Mouse (Mus musculus) right cerebral cortex, postnatal 25 days (tissue): ENCODE data around the gene Slc12a1.

Source experiments
- DNase-seq: peaks from one replicate; pipeline ENCODE4 v3.0.0; 2022

The Slc12a1 gene

GRCm38 (mm10) chr2:125259230-125260120, 107.2 kb downstream of the Slc12a1 start:
- DNase-seq, result no peak

GRCm38 (mm10) chr2:125260326-125260725, 108.0 kb downstream of the Slc12a1 start:
- DNase-seq, result no peak

- DNase-seq, result no peak
These were observed 110.8 kb downstream of the Slc12a1 start for GRCm38 (mm10) chr2:125263056-125263455.

GRCm38 (mm10) chr2:125263753-125264152, 111.4 kb downstream of the Slc12a1 start:
- DNase-seq, result no peak

- no peak for DNase-seq
These were observed 116.6 kb downstream of the Slc12a1 start for GRCm38 (mm10) chr2:125268876-125269275.

- DNase-seq, result no peak
These were observed 123.3 kb downstream of the Slc12a1 start for GRCm38 (mm10) chr2:125275617-125276016.

- DNase-seq, result no peak
These were observed 124.4 kb downstream of the Slc12a1 start for GRCm38 (mm10) chr2:125276692-125277091.

GRCm38 (mm10) chr2:125278474-125278873, 126.2 kb downstream of the Slc12a1 start:
- DNase-seq, result no peak
